Mouse (Mus musculus) E14TG2a.4 (cell line): Measurements from ENCODE around the gene Pnliprp2.

Source experiments
- CTCF ChIP-seq: conservative IDR thresholded peaks from 2 replicates; pipeline ENCODE4 v1.5.1; 2014; ENCODE audit warnings: low read length
- NANOG ChIP-seq: IDR thresholded peaks from 2 replicates; pipeline ENCODE4 v1.6.1; 2014; ENCODE audit warnings: borderline replicate concordance, low read length, mixed read lengths

GRCm38 (mm10) chr19:58805191-58805779 lies 45.8 kb downstream of the Pnliprp2 start:
- TF ChIP-seq CTCF (no peak), NANOG (no peak)
